Mouse (Mus musculus): ENCODE data around the gene Hmga1. TPM values are rescaled to one million over a fixed set of nuclear protein-coding genes. Genes with fewer than 3 reads are reported as not detected.

Gene Hmga1
- polyA plus RNA-seq, 1 experiment from 2014 or later, result 329 TPM

DNA sequence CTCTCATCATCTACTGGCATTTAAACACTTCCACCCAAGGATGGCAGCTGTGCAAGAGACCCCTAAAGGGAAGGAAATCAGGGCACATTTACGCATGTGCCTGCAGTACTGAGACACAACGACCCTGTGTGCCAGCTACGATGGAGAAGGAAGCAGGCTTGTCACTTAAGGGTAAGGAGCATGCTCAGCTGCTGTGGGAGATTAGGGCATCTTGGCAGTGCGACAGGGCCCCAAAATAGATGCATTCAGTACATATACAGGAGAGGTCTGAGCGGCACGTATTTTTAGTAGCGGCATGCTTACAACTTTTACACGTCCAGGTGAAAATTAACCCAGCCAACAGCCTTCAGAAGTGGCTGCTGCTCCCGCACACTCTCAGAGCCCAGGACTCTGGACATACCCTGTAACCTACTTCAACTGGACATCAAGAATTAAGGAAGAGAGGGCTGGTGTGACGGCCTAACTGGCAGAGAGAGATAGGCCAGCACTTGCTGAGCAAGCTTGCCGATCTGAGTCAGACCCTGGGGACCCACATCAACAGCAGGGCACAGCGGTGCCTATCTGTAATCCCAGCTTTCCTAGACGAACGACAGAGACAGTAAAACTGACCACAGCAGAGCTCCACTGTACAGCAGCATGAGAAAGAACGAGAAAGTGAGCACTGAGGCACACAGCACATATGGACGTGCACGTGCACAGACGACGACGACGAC is 47.4 kb downstream of the Hmga1 start:
- DNase-seq, result no peak
- no peak for ATAC-seq (ENCODE audit: insufficient read depth)
- Histone ChIP-seq H3K4me2 (no peak overlapping the region), H3K9ac (no peak overlapping the region), H3K9me3 (ENCODE audit: low read depth, low read length) (no peaks in the 10 kb centered on the region), H3K27me3 (ENCODE audit: insufficient read depth, low read length) (no peaks in the 10 kb centered on the region), H3K36me3 (ENCODE audit: insufficient read depth) (no peaks in the 10 kb centered on the region), H3K4me3 (ENCODE audit: low read depth, low read length) (no peak overlapping the region), H3K27ac (ENCODE audit: low read depth) (peak overlapping the region; percentile 12; the same call in 1 of the 2 replicates), H3K4me1 (ENCODE audit: insufficient read depth) (no peaks in the 10 kb centered on the region)
- TF ChIP-seq CTCF (IDR thresholded peaks at IDR 0.05; ENCODE audit: low read depth), result no peak
- WGBS, result 76% methylated on average over 21 of the region's 21 CpGs

DNA sequence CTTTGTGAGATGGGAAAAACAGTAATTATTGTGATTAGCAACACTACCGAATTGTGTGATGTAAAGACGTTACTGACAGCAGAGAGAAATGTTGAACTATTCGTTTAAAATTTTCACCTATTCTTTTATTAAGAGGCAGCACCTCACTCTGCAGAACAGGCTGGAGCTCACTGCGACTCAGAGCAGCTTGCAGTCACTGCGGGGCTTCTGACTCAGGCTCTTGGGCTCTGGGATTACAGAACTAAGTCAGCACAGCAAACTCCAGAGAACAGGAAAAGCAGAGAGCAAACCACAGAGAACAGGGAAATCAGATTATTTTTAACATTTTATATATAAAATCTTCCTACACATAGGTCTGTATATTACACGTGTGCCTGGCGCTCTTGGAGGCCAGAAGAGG is 53.3 kb downstream of the Hmga1 start:
- whole genome bisulfite sequencing, result 83% methylated on average over 7 of the region's 7 CpGs
- H3K27ac ChIP-seq (ENCODE audit: low read depth), result no peak overlapping the region
- H3K4me3 ChIP-seq (ENCODE audit: low read depth, low read length), result no peak overlapping the region
- no peak overlapping the region for H3K9ac ChIP-seq
- no peak for DNase-seq
- H3K36me3 ChIP-seq (ENCODE audit: insufficient read depth), result 0 out of 2 replicates have a peak, but pooled peaks cover 4% of the 10 kb centered on the region
- ATAC-seq (ENCODE audit: insufficient read depth), result no peak
- H3K4me2 ChIP-seq, result no peak overlapping the region
- H3K9me3 ChIP-seq (ENCODE audit: low read depth, low read length), result no peaks in the 10 kb centered on the region
- no peaks in the 10 kb centered on the region for H3K27me3 ChIP-seq (ENCODE audit: insufficient read depth, low read length)
- H3K4me1 ChIP-seq (ENCODE audit: insufficient read depth), result no peaks in the 10 kb centered on the region; the same call in 1 of the 2 replicates
- no peak for TF ChIP-seq CTCF (IDR thresholded peaks at IDR 0.05; ENCODE audit: low read depth)

GRCm38 (mm10) chr17:27610679-27611518 is 54.6 kb downstream of the Hmga1 start:
- 0 out of 2 replicates have a peak, but pooled peaks cover 4% of the 10 kb centered on the region for H3K36me3 ChIP-seq (ENCODE audit: insufficient read depth)
- H3K4me3 ChIP-seq (ENCODE audit: low read depth, low read length), result no peak overlapping the region
- no peak overlapping the region for H3K9ac ChIP-seq
- WGBS, result 66% methylated on average over 10 of the region's 10 CpGs
- DNase-seq, result no peak
- no peak for ATAC-seq (ENCODE audit: insufficient read depth)
- no peak overlapping the region for H3K27ac ChIP-seq (ENCODE audit: low read depth)
- H3K4me2 ChIP-seq, result no peak overlapping the region
- H3K4me1 ChIP-seq (ENCODE audit: insufficient read depth), result no peaks in the 10 kb centered on the region; the same call in 1 of the 2 replicates
- no peaks in the 10 kb centered on the region for H3K9me3 ChIP-seq (ENCODE audit: low read depth, low read length)
- H3K27me3 ChIP-seq (ENCODE audit: insufficient read depth, low read length), result no peaks in the 10 kb centered on the region
- no peak for TF ChIP-seq CTCF (IDR thresholded peaks at IDR 0.05; ENCODE audit: low read depth)

DNA sequence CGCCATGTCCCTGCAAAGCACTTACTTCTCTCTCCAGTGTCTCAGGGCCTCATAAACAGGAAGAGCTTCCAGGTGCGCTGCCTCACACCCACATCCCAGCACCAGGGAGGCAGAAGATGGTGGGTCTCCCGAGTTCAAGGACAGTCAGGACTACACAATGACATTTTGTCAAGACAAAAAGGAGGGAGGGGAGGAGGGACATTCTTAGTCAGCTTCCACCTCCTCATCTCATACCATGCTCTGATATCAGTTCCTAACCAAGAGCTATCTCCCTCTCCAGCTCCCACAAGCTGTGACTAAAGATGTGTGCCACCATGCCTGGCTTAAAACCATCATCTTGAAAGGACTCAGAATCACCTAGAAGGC is 55.2 kb downstream of the Hmga1 start:
- no peak for ATAC-seq (ENCODE audit: insufficient read depth)
- no peak for TF ChIP-seq CTCF (IDR thresholded peaks at IDR 0.05; ENCODE audit: low read depth)
- no peak overlapping the region for H3K4me3 ChIP-seq (ENCODE audit: low read depth, low read length)
- H3K9me3 ChIP-seq (ENCODE audit: low read depth, low read length), result no peaks in the 10 kb centered on the region
- H3K9ac ChIP-seq, result no peak overlapping the region
- DNase-seq, result no peak
- no peaks in the 10 kb centered on the region; the same call in 1 of the 2 replicates for H3K4me1 ChIP-seq (ENCODE audit: insufficient read depth)
- no peak overlapping the region for H3K4me2 ChIP-seq
- 0 out of 2 replicates have a peak, but pooled peaks cover 4% of the 10 kb centered on the region for H3K36me3 ChIP-seq (ENCODE audit: insufficient read depth)
- no peaks in the 10 kb centered on the region for H3K27me3 ChIP-seq (ENCODE audit: insufficient read depth, low read length)
- 50% methylated on average over 3 of the region's 3 CpGs for WGBS
- no peak overlapping the region for H3K27ac ChIP-seq (ENCODE audit: low read depth)

DNA sequence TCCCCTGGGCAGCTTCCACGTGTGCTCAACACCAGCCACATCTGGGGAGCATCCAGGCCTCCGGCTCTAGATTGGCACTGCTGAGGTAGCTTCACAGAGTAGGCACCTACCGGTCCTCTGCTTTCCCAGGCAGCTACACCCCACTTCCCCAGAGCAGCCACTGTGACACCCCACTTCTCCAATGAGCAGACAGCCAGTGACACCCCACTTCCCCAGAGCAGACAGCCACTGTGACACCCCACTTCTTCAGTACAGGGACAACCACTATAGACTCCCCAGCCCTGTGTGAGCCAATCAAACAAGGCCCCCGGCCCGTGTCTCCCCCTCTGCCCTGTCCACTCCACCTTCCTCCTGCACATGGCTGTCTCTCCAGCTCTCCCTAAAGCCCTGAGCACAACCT is 55.7 kb downstream of the Hmga1 start:
- ATAC-seq (ENCODE audit: insufficient read depth) (no peak), DNase-seq (no peak)
- Histone ChIP-seq H3K4me1 (ENCODE audit: insufficient read depth) (no peaks in the 10 kb centered on the region; the same call in 1 of the 2 replicates), H3K4me3 (ENCODE audit: low read depth, low read length) (no peak overlapping the region), H3K9ac (no peak overlapping the region), H3K36me3 (ENCODE audit: insufficient read depth) (0 out of 2 replicates have a peak, but pooled peaks cover 9% of the 10 kb centered on the region), H3K9me3 (ENCODE audit: low read depth, low read length) (no peaks in the 10 kb centered on the region), H3K4me2 (no peak overlapping the region), H3K27ac (ENCODE audit: low read depth) (no peak overlapping the region), H3K27me3 (ENCODE audit: insufficient read depth, low read length) (no peaks in the 10 kb centered on the region)
- WGBS, result 78% methylated on average over 5 of the region's 5 CpGs
- no peak for TF ChIP-seq CTCF (IDR thresholded peaks at IDR 0.05; ENCODE audit: low read depth)

DNA sequence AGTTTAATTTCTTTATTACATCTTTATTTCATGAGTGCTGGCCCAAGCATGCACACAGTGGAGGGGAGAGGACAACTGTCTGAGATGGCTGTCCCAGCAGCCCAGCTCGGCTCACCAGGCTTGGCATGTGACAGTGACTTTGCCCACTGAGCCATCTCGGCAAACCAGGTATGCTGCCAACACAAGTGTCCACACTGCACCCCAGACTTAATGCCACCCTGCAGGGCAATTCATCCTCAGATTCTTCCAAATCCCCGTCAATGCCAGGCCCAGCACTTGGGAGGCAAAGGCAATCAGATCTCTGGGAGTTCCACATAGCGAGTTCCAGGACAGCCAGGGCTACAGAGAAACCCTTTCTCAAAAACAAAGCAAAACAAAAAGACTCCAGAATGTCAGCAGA is 56.7 kb downstream of the Hmga1 start:
- H3K27me3 ChIP-seq (ENCODE audit: insufficient read depth, low read length), result no peaks in the 10 kb centered on the region
- no peak for TF ChIP-seq CTCF (IDR thresholded peaks at IDR 0.05; ENCODE audit: low read depth)
- H3K9me3 ChIP-seq (ENCODE audit: low read depth, low read length), result no peaks in the 10 kb centered on the region; the same call in 1 of the 2 replicates
- no peak overlapping the region for H3K27ac ChIP-seq (ENCODE audit: low read depth)
- WGBS, result 75% methylated on average over 4 of the region's 4 CpGs
- DNase-seq (no peak), ATAC-seq (ENCODE audit: insufficient read depth) (no peak)
- H3K36me3 ChIP-seq (ENCODE audit: insufficient read depth), result 0 out of 2 replicates have a peak, but pooled peaks cover 12% of the 10 kb centered on the region
- H3K4me2 ChIP-seq, result no peak overlapping the region
- H3K9ac ChIP-seq, result no peak overlapping the region
- no peaks in the 10 kb centered on the region; the same call in 1 of the 2 replicates for H3K4me1 ChIP-seq (ENCODE audit: insufficient read depth)
- H3K4me3 ChIP-seq (ENCODE audit: low read depth, low read length), result no peak overlapping the region

Other genes with a start within 250 kb of the Hmga1 start
- gene Grm4, start 35.1 kb upstream of the Hmga1 start, polyA plus RNA-seq (2014; fragmentation: Nextera tagmentation; extraction: Ambion mirVana), result 0.05 and 0.11 TPM in 2 replicates
- gene AI413582, start 9.3 kb downstream of the Hmga1 start, polyA plus RNA-seq (2014; fragmentation: Nextera tagmentation; extraction: Ambion mirVana), result 17.6 and 21.8 TPM in 2 replicates
- gene Nudt3, start 67.0 kb downstream of the Hmga1 start, polyA plus RNA-seq (2014; fragmentation: Nextera tagmentation; extraction: Ambion mirVana), result 30.5 and 34.4 TPM in 2 replicates
- not detected in 2 replicates for gene RPS10-NUDT3, start 78.7 kb downstream of the Hmga1 start, polyA plus RNA-seq (2014; fragmentation: Nextera tagmentation; extraction: Ambion mirVana)
- gene Rps10, start 80.2 kb downstream of the Hmga1 start, polyA plus RNA-seq (2014; fragmentation: Nextera tagmentation; extraction: Ambion mirVana), result 1,167 and 1,191 TPM in 2 replicates
- 0.39 and 0.60 TPM in 2 replicates for gene Pacsin1, start 99.0 kb downstream of the Hmga1 start, polyA plus RNA-seq (2014; fragmentation: Nextera tagmentation; extraction: Ambion mirVana)
- 0.88 and 1.1 TPM in 2 replicates for gene Spdef, start 172.5 kb downstream of the Hmga1 start, polyA plus RNA-seq (2014; fragmentation: Nextera tagmentation; extraction: Ambion mirVana)

Data from lung, embryonic 14.5 days (tissue).